Mouse (Mus musculus) left cerebral cortex, postnatal 10 days (tissue): ENCODE measurements around the gene Tert. TPM values are rescaled to one million over a fixed set of nuclear protein-coding genes. Genes with fewer than 3 reads are reported as not detected.
A peak's percentile ranks its signal among the peaks of the same experiment; 100 is the strongest.

ENCODE experiments used
- DNase-seq, 2 experiments: peaks; one replicate each; pipeline ENCODE4 v3.0.0; 2021 to 2022; ENCODE audit warnings: low spot score in 2 of 2, mixed read lengths in 1 of 2; ENCODE audit errors: extremely low spot score in 1 of 2
- intact Hi-C: fragments of 180-260 bp; cut with DNase I; formaldehyde crosslinking; loops from one replicate; pipeline ENCODE4 v1.15.1; 2025
- total RNA-seq, 2 experiments: library from RNA; stranded (reverse); gene quantifications; 2 replicates each; pipeline ENCODE4 v1.2.3; 2021

Gene Tert
- total RNA-seq, 2 experiments from 2014 or later: 4.1 to 5.0 TPM

DNA sequence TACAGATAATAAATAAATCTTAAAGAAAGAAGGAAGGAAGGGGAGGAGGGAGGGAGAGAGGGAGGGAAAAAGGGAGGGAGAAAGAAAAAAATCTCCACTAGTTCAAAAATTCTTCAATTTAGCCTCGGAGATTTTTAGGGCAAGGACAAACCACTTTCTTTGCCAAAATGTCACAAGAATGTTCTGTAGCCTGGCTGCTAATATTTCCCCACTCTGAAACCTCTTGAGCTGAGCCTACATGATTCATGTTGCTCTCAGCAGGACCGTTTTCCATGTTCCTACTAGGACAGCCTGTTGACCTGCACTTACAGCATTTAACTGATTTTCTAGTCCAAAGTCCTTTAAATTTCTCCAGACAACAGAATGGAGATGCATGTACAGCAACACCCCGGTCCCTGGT lies 28.3 kb downstream of the Tert start:
- intact Hi-C loops: no loop called here
- DNase-seq: no peak

DNA sequence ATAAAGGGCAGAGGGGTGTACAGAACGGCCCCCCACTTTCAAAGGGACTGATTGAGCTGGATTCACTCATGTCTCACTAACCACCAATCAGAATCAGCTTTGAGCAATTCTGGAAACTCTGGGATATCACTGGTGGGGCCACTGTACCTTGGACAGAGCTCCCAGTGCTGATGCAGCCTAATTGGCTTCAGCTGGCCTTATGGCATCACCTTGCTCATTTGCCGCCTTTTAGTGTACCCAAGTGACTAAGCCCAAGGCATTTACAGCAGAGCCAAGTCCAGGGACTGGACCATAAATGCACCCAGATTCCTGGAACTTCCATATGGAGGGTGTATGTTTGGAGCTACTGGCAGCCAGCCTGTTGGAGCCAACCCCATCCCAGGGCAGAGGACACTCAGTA lies 32.2 kb downstream of the Tert start:
- intact Hi-C loops: no loop called here
- DNase-seq: no peak

DNA sequence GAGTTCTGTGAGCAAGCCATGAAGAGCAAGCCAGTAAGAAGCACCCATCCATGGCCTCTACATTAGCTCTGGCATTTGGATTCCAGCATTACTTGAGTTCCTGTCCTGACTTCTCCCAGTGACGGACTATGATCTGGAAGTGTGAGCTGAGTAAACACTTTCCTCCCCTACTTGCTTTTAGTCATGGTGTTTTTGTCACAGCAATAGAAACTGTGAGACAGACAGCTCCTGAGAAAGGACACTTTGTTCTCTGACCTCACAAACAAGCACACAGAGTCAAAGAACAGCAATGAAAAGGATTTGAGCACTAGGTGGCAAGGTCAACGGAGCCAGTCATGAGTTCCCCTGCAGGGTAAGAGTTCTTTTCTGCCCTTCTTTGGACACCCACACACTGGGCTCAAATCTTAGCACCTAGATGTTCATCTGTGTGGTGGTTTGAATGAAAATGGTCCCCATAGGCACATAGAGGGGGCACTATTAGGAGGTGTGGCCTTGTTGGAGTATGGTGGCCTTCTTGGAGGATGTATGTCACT lies 33.5 kb downstream of the Tert start:
- no peak for DNase-seq
- intact Hi-C loops: no loop called here

DNA sequence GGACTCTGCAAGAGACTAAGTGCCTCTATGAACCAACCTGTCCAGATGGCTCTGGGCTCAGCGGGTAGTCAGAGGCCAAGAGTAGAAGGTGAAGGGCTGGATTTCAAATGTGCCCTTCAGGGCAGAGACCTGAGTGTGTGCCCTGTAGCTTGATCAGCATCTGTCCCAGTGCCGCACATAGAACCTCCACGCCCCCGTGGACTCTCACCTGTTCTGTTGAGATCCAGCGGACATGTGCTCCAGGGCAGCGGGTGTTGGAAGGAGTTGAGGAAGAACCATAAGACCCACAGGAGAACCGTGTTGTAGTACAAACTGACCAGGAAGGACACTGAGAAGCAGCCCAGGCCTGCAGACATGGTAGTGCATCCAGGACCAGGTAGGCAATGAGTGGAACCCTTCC lies 48.5 kb downstream of the Tert start:
- DNase-seq: no peak
- intact Hi-C loops: no loop called here

DNA sequence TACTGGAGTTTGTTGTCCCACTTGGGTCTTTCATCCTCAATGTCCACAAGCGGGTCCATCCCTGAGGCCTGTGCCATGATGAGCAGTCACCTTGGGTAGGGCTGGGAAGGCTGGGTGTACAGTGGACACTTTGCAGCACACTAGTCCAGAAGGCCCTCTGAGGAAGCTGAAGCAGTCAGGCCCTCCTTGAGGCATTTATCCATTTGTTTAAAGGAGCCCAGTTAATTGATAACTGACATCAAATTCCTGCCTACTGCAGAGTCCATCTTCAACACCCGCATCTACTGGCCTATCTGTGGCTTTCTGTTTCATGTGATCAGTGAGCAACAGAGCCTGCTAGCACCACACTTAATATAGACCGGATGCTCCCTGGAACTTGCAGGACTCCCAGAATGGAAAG lies 51.1 kb downstream of the Tert start, which contains the start of gene Slc6a18:
Slc6a18 (minus strand) TSS at position 171 of the 400 bp plus-strand sequence.
- no peak for DNase-seq
- intact Hi-C loops: no loop called here

DNA sequence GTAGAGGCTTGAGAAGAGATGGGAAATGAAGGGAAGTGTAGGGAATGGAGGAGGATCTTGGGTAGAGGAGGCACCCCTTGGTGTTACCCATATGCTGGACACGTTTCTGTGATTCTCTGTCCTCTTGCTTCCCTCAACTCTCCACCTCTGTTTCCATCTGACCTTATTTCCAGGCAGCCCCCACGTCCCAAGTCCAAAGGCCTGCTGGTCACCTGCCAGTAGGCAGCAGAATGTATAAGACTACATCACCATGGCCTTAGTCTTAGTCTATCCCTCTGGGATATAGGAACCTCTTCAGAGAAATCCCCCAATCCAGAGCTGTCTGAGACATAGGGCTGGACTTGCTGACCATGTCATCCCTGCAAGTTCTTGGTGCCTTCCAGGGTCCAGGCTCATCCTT lies 52.6 kb downstream of the Tert start:
- intact Hi-C loops: no loop called here
- no peak for DNase-seq

DNA sequence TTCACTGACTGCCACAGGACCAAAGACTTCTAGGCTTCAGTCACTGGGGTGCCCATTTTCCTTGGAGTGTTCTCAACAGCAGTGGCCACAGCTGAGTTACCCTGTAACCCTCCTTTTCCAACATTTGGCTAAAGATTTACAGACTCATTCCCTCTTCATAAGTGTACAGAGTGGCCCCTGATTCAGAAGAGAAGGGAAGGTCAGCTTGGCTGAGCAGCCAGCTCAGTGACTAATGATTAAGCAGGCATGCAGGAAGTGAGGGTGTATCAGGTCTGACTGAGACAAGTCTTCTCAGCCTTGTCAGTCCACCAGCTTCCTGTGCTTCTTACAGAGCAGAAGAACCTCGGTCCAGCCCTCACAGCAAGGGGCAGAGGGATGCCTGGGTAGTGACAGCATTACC lies 53.7 kb downstream of the Tert start:
- intact Hi-C loops: no loop called here
- DNase-seq: no peak

DNA sequence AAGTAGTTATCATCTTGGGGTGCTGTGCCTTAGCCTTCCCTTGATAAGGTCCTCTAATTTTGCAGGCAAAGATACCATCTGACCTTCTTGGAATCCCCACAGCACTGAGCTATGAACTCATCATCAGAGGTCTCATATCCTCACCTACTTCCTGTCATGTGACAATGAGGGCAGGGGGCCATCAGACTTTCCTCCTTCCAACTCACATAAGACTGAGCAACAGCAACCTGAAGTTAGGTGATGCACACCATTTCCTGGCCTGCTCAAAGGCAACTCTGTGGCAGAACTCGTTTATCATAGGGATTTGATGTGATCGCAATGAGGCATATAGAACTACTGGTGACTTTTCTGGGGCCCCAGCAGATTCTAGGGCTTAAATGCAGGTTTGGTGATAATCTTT lies 55.5 kb downstream of the Tert start:
- no peak for DNase-seq
- intact Hi-C loops: no loop called here

DNA sequence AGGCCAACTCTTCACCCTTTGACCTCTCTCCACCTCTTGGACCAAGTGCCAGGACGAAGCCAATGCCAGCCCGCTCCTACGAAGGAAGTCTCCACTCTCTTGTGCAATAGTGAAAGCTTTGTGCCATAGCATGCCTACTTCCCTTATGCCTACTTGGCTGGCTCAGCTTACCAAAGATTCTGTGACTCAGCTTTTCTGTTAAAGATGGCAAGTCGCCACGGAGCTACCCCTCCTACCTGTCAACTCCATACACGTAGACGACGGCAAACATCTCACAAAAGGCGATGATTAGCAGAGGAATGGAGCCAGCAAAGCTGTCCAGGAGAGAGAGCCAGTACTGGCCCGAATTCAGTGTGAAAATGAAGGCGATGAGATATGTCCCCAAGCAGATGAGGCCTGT lies 57.0 kb downstream of the Tert start:
- DNase-seq: peak in 1 of 2 experiments; percentile 4
- intact Hi-C loops: no loop called here

DNA sequence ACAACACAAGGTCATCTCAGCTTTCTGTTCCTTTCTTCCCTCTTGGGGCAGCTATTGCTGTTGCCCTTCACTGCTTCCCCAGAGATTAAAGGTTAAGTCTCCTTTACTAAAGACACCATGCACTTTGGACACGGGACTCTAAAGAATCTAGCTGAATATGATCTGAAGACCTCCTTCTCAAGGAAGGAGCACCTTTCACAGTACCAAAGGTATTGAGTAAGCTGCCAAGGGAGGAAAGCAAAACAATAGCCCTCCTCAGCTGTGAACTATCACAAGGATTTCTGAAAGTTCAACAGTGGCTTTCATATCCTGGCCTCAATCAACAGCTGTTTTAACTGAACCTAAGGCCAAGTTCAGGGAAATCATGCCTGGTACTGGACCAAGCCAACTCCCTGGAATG lies 57.7 kb downstream of the Tert start:
- intact Hi-C loops: no loop called here

DNA sequence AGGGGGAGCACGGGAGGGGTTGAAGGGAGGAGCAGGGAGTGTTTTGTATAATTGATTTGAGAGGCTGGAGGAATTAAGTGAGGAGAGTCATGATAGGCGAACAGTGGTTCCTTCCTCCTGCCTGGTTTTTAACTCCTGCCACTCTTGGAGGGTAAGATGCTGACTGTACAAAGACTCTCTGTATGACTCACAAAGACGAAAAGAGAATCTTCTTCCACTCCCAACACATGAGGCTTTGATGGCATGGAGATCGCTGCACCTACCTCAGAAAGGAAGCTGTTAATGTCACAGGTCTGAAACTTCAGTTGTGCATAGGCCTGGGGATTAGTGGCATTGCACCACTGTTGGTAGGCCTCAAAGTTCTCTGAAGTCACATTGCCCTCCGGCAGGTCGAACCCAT lies 58.8 kb downstream of the Tert start:
- intact Hi-C loops: no loop called here
- no peak for DNase-seq

More for the DNA sequence above, 57.7 kb downstream of the Tert start:
- DNase-seq: no peak

DNA sequence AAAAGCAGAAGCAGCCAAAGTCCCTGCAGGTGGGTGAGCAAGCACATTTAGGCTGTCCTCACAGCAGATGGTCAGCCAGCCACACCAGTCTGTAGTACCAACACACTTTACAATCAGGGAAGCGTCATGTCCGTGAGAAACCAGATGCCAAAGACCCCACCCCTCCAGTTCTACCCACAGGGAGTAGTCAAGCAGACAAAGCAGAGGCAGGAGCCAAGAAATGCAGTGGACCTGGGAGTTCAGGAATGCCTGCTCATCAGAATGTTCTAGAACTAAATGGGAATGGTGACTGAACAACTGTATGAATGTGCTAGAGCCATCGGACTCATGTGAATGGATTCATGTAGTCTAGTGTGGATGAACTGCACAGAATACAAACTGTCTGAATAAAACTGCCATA lies 60.9 kb downstream of the Tert start:
- intact Hi-C loops: no loop called here
- DNase-seq: no peak

DNA sequence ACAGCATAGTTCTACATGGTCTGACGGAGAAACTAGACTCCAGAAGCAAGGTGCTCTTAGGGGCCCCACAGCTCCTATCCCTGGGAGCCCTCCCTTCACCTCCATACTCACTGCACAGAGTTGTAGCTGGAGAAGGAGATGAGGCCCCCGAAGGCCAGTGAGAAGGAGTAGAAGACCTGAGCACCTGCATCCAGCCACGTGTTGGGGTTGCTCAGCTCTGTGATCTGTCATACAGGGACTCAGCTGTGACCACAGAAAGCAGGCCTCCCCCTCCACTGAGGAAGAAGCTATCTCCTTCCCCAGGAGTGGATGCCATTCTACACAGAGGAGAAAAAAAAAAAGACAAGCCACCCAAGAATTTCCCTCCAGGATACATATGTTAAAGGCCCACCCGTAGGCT lies 62.2 kb downstream of the Tert start:
- no peak for DNase-seq
- intact Hi-C loops: no loop called here

DNA sequence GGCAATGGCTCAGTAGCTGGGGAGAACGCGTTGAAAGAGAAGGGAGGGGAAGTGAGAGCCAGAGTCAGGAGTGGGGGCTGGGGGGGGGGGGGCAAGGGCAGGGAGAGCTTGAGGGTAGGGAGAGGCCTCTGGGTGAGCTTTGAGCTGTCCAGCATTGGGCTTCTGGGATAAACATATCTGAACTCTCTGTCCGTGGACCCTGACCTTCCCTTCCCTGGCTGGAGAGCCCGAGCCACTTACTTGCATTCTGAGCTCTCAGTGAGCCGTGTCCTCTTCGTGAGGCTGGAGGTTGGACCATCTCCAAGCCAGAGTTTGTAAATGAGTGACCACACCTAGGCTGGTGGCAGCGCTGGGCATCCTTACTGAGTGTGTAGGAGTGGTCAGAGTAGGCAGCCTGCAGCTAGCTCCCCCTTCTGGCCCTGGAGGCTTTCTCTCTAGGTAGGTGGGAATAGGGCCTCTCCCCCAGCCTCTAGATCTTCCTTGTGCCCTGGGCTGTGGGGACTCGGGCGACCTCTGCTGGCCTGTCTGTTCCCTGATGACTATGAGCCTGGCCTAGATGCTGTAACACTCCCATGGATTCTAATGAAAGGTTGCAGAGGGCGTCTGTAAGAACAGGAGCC lies 65.6 kb downstream of the Tert start:
- intact Hi-C loops: loop anchor here (5.0 kb wide), 1 partner anchor 45 kb away; no protein-coding TSS in a partner anchor
- peak in 1 of 2 experiments; percentile 70 for DNase-seq

DNA sequence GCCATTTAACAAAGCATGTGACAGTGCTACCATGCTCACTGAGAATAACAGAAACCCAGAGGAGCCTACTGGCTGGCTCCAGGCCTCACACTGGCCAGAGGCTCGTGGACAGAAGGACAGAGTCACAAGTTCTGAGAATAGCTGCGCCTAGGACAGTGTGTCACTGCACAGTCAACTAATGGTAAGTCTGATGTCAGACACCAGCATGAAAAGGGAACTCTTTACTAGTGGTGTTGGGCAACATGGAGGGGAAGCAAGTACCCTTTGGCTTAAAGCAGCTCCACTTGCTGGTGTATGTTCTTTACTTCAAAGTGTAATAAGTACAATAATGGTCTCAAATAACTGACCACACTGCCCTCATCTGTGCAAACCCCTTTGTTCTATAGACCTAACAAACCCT lies 66.6 kb downstream of the Tert start:
- no peak for DNase-seq
- intact Hi-C loops: loop anchor here (5.0 kb wide), 1 partner anchor 46 kb away; no protein-coding TSS in a partner anchor

DNA sequence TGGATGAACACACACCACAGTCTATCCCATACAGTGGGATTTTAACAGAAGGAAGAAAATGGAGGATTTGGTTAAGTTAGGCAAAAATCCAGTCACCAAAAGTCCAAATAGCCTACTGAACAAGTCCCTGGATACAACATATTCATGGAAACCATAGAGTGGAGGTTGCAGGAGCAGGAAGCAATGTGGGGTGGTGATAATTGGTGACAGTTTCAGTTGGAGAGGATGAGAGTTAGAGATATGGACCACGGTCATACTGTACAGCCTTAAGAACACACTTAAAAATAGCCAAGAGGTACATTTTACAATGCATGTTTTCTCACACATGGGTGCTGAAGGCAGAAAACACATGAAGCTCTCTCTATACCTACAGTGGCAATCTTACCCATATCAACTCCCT lies 68.3 kb downstream of the Tert start:
- no peak for DNase-seq
- intact Hi-C loops: loop anchor here (5.0 kb wide), 1 partner anchor 48 kb away; no protein-coding TSS in a partner anchor

DNA sequence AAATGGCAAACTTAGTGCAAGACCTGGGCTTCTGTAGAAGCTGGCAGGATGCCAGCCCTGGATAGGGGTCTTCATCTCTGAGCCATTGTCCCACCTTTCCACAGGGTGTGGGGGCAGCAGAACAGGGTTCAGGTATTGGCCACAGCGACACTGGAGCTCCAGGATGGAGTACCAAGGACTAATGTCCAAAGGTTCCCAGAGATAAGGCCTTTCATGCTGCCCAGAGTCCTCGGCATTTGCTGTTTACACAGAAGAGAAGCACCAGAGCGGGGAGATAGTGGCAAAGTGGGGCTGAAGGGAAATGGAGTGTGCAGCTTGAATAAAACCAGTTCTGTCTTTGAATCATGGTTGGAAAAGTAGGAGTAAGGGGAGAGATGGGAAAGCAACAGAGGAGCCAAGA lies 69.8 kb downstream of the Tert start:
- intact Hi-C loops: no loop called here
- DNase-seq: no peak
